Mouse (Mus musculus): ENCODE results near the gene Gm14435. TPM values are rescaled to one million over a fixed set of nuclear protein-coding genes. Genes with fewer than 3 reads are reported as not detected.
"Not testable (repeated sequence)": the region's sequence is repeated elsewhere in the genome, so short reads cannot be mapped to it uniquely, and the experiment has no call there.

Gm14435 gene
- total RNA-seq (2022), result 10 to 100 TPM; 24.3 to 31.4 (median 29.5) TPM

DNA sequence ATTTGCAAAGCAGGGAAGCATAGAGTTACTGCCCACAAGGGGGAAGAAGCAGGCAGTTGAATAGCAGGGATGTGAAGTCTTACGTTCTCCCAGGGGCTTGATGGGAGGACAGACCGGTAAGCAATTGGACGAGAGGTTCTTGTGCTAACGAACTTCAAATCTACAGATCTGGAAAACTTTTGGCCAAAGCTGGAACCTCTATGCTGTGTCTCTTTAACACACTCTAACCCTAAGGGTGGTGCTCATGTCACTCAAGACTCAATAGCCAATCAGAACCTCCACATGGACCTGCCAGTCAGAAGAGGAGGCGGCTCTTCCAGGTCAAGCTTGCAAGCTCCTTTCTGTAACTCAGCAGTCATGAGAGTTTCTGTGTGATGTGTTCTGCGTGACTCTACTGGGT is at the start of gene Gm14435:
TSS of gene Gm14435 (plus strand) at position 301 of the 400 bp plus-strand sequence.
- not testable (repeated sequence) for DNase-seq (ENCODE audit: low spot score)

Other genes with a start within 250 kb of the Gm14435 start
- gene 2210418O10Rik, start 197.0 kb upstream of the Gm14435 start, total RNA-seq (2022), result 1 to 10 TPM in 2 of 4 experiments, not detected in 2; 1.8 to 4.5 TPM
- not detected for gene Gm11009, start 104.1 kb upstream of the Gm14435 start, total RNA-seq (2022)
- not detected for gene Gm14434, start 63.2 kb downstream of the Gm14435 start, total RNA-seq (2022)
- not detected for gene Zfp967, start 97.5 kb downstream of the Gm14435 start, total RNA-seq (2022)
- 1 to 10 TPM in 3 of 4 experiments, under 1 TPM in 1; 0.75 to 1.8 (median 1.3) TPM for gene Gm14308, start 212.8 kb downstream of the Gm14435 start, total RNA-seq (2022)
- gene Zfp973, start 246.9 kb downstream of the Gm14435 start, total RNA-seq (2022), result 10 to 100 TPM in 3 of 4 experiments, 1 to 10 TPM in 1; 9.3 to 16.9 (median 14.6) TPM